Mouse (Mus musculus) testis, adult 2 months (tissue): ENCODE results near the gene Fam126b.

Experiments
- CTCF ChIP-seq: fragments of 200-500 bp; IDR thresholded peaks from 2 replicates; pipeline ENCODE4 v1.5.1; 2012; ENCODE audit warnings: low read depth, mild to moderate bottlenecking, inconsistent platforms, low read length, moderate library complexity; ENCODE audit not compliant: control insufficient read depth, insufficient read depth, insufficient replicate concordance
- POLR2A ChIP-seq: fragments of 200-500 bp; IDR thresholded peaks from 2 replicates; pipeline ENCODE4 v1.6.1; 2012; ENCODE audit warnings: low read depth, mild to moderate bottlenecking, inconsistent platforms, low read length, moderate library complexity; ENCODE audit not compliant: control insufficient read depth

- TF ChIP-seq CTCF (no peak), POLR2A (no peak)
Observed at GRCm38 (mm10) chr1:58498758-58499157, 87.4 kb downstream of the Fam126b start.
